Mouse (Mus musculus): Measurements from ENCODE around the gene Ralgds.
"Not testable (repeated sequence)": the region's sequence is repeated elsewhere in the genome, so short reads cannot be mapped to it uniquely, and the experiment has no call there.

The Ralgds gene

GRCm38 (mm10) chr2:28506291-28506690 is 6.6 kb upstream of the Ralgds start:
- DNase-seq: no peak

- not testable (repeated sequence) for DNase-seq
Observed at GRCm38 (mm10) chr2:28511600-28511999, 1.3 kb upstream of the Ralgds start.

GRCm38 (mm10) chr2:28513431-28514370 is 776 bp downstream of the Ralgds start:
- peak; percentile 32 for DNase-seq

- DNase-seq: peak; percentile 93
Observed at GRCm38 (mm10) chr2:28514489-28514888, 1.6 kb downstream of the Ralgds start.

- DNase-seq: peak; percentile 84
Observed at GRCm38 (mm10) chr2:28517206-28517909, 4.4 kb downstream of the Ralgds start.

GRCm38 (mm10) chr2:28518231-28518630 is 5.3 kb downstream of the Ralgds start:
- no peak for DNase-seq

GRCm38 (mm10) chr2:28520581-28520980 is 7.7 kb downstream of the Ralgds start:
- no peak for DNase-seq

GRCm38 (mm10) chr2:28521571-28522151 is 8.7 kb downstream of the Ralgds start:
- no peak for DNase-seq

- no peak for DNase-seq
Observed at GRCm38 (mm10) chr2:28522166-28522565, 9.2 kb downstream of the Ralgds start.

GRCm38 (mm10) chr2:28523643-28524117 is 10.8 kb downstream of the Ralgds start:
- DNase-seq: peak; percentile 82

- DNase-seq: no peak
Observed at GRCm38 (mm10) chr2:28524406-28524805, 11.5 kb downstream of the Ralgds start.

GRCm38 (mm10) chr2:28525219-28525942 is 12.5 kb downstream of the Ralgds start:
- DNase-seq: no peak

GRCm38 (mm10) chr2:28525943-28526876 is 13.3 kb downstream of the Ralgds start:
- DNase-seq: no peak

GRCm38 (mm10) chr2:28527436-28528353 is 14.8 kb downstream of the Ralgds start:
- DNase-seq: no peak

- no peak for DNase-seq
Observed at GRCm38 (mm10) chr2:28528354-28528730, 15.4 kb downstream of the Ralgds start.

- DNase-seq: no peak
Observed at GRCm38 (mm10) chr2:28529856-28530255, 16.9 kb downstream of the Ralgds start.

GRCm38 (mm10) chr2:28530311-28530710 is 17.4 kb downstream of the Ralgds start:
- no peak for DNase-seq

- DNase-seq: peak; percentile 79
Observed at GRCm38 (mm10) chr2:28532938-28533771, 20.2 kb downstream of the Ralgds start.

- DNase-seq: no peak
Observed at GRCm38 (mm10) chr2:28533901-28534435, 21.0 kb downstream of the Ralgds start.
